8 mouse cellular contexts compared by ENCODE assay signal in genomic region chr15:36855550-36856131, GRCm38 (mm10).
DNase-seq lines count a peak whose midpoint lies in the region; ATAC-seq and TF ChIP-seq lines count a peak whose summit lies in the region.

No protein-coding gene starts in this region.

- no peak overlapping the region for H3K4me3 ChIP-seq in left cerebral cortex, adult 2 months
- H3K4me3 ChIP-seq in neural tube, embryonic 15.5 days (replicated peaks): no peak overlapping the region

- DNase-seq in left cerebral cortex, adult 2 months (ENCODE audit: extremely low spot score in 1 of 2, low spot score in 2 of 2): no peak
- no peak for DNase-seq in left cerebral cortex, adult 8-10 months (ENCODE audit: low spot score in 2 of 2)
- peak; percentile 41 to 60 for DNase-seq in adrenal gland, adult 18-20 months (ENCODE audit: low spot score in 2 of 2)
- DNase-seq in cerebellum, postnatal 36 days: peak; percentile 18 to 30
- peak; percentile 55 to 77 for DNase-seq in kidney, postnatal 25 days
- DNase-seq in spleen, postnatal 14 days (ENCODE audit: low spot score in 2 of 2): no peak
- no peak for DNase-seq in gastrocnemius, postnatal 25 days

- no peaks in the 10 kb centered on the region for H3K9me3 ChIP-seq in neural tube, embryonic 15.5 days (replicated peaks)

- no peaks in the 10 kb centered on the region for H3K36me3 ChIP-seq in neural tube, embryonic 15.5 days

- H3K4me2 ChIP-seq in neural tube, embryonic 15.5 days: no peak overlapping the region

- 79% methylated on average over 7 of the region's 7 CpGs for WGBS in neural tube, embryonic 15.5 days

- H3K4me1 ChIP-seq in neural tube, embryonic 15.5 days: 0 out of 2 replicates have a peak, but pooled peaks cover 9% of the 10 kb centered on the region

- H3K27ac ChIP-seq in left cerebral cortex, adult 2 months: peak overlapping the region; percentile 63
- H3K27ac ChIP-seq in neural tube, embryonic 15.5 days (replicated peaks): no peak overlapping the region

- no peaks in the 10 kb centered on the region for H3K27me3 ChIP-seq in neural tube, embryonic 15.5 days (replicated peaks)

- intact Hi-C loops in left cerebral cortex, adult 2 months (cut with DNase I): no loop called here

- no peak overlapping the region for H3K9ac ChIP-seq in neural tube, embryonic 15.5 days (replicated peaks)

- TF ChIP-seq CTCF in left cerebral cortex, adult 2 months (IDR thresholded peaks at IDR 0.05): no peak

- no peak for ATAC-seq in neural tube, embryonic 15.5 days (ENCODE audit: low FRiP score)

Comparison
In these comparisons a context has a peak if more than half of its experiments do, and no peak if none do; other contexts are left out.
1. DNase-seq: peak in adrenal gland, adult 18-20 months (2 of 2), cerebellum, postnatal 36 days (2 of 2) and kidney, postnatal 25 days (2 of 2); none in left cerebral cortex, adult 2 months (0 of 2), left cerebral cortex, adult 8-10 months (0 of 2), spleen, postnatal 14 days (0 of 2) and gastrocnemius, postnatal 25 days (single experiment).